Mouse (Mus musculus) CH12.LX (cell line): ENCODE measurements at regions not wholly inside any gene's neighbourhood (a gene's known extent, or its start where the extent isn't known, plus 50 kb on each side); places are given as distances from the start of the nearest gene placed in this dataset.

Experiments used
- CTCF ChIP-seq, 2 experiments: IDR thresholded peaks in 1 of 2; conservative IDR thresholded peaks in 1 of 2; 2 replicates each; pipeline ENCODE4 v1.5.1; 2011 to 2012; ENCODE audit warnings: low read depth in 2 of 2, low read length in 2 of 2, improper control_type of control experiment in 1 of 2, inconsistent platforms in 1 of 2, mild to moderate bottlenecking in 1 of 2, moderate library complexity in 1 of 2
- EP300 ChIP-seq: IDR thresholded peaks from 2 replicates; pipeline ENCODE4 v1.6.1; 2011; ENCODE audit warnings: low read length, improper control_type of control experiment
- KAT2A ChIP-seq: IDR thresholded peaks from 2 replicates; pipeline ENCODE4 v1.6.1; 2012; ENCODE audit warnings: low read length, improper control_type of control experiment, inconsistent platforms; ENCODE audit not compliant: insufficient replicate concordance
- MAFK ChIP-seq: IDR thresholded peaks from 2 replicates; pipeline ENCODE4 v1.6.1; 2011; ENCODE audit warnings: low read length, improper control_type of control experiment; ENCODE audit not compliant: insufficient replicate concordance
- PAX5 ChIP-seq: IDR thresholded peaks from 2 replicates; pipeline ENCODE4 v1.6.1; 2012; ENCODE audit warnings: low read length, inconsistent platforms, mixed read lengths
- TCF12 ChIP-seq: IDR thresholded peaks from 2 replicates; pipeline ENCODE4 v1.6.1; 2014; ENCODE audit warnings: low read depth, mild to moderate bottlenecking, inconsistent platforms, low read length, improper control_type of control experiment
- USF1 ChIP-seq: IDR thresholded peaks from 2 replicates; pipeline ENCODE4 v1.6.1; 2014; ENCODE audit warnings: low read depth, mild to moderate bottlenecking, inconsistent platforms, low read length, improper control_type of control experiment
- ZMIZ1 ChIP-seq: IDR thresholded peaks from 2 replicates; pipeline ENCODE4 v1.6.1; 2012; ENCODE audit warnings: low read depth, mild to moderate bottlenecking, inconsistent platforms, low read length, improper control_type of control experiment
- ZNF384 ChIP-seq: IDR thresholded peaks from 2 replicates; pipeline ENCODE4 v1.6.1; 2012; ENCODE audit warnings: low read depth, low read length, improper control_type of control experiment, inconsistent platforms

GRCm38 (mm10) chr8:15731324-15731723, 685.4 kb upstream of the BB014433 start:
- TF ChIP-seq CTCF (conservative IDR thresholded peaks at IDR 0.05 in 1 of 2, IDR thresholded peaks at IDR 0.05 in 1 of 2; ENCODE audit: low read depth in 2 of 2, low read length in 2 of 2), result no peak
- no peak for TF ChIP-seq USF1
- no peak for TF ChIP-seq TCF12
- TF ChIP-seq EP300, result no peak
- TF ChIP-seq KAT2A, result no peak
- TF ChIP-seq ZNF384, result no peak
- TF ChIP-seq PAX5, result no peak
- no peak for TF ChIP-seq ZMIZ1
- TF ChIP-seq MAFK, result no peak
